Mouse (Mus musculus) embryonic fibroblast, embryonic 13.5 days (primary cell): ENCODE measurements at regions not wholly inside any gene's neighbourhood (a gene's known extent, or its start where the extent isn't known, plus 50 kb on each side); places are given as distances from the start of the nearest gene placed in this dataset.

Experiments used
- CTCF ChIP-seq: IDR thresholded peaks from 2 replicates; pipeline ENCODE4 v1.5.1; 2011; ENCODE audit warnings: mild to moderate bottlenecking, control low read depth, low read length, moderate library complexity, borderline replicate concordance; ENCODE audit not compliant: insufficient read depth
- POLR2A ChIP-seq: IDR thresholded peaks from 2 replicates; pipeline ENCODE4 v1.6.1; 2011; ENCODE audit warnings: low read depth, mild to moderate bottlenecking, control low read depth, low read length, moderate library complexity

GRCm38 (mm10) chr1:193764103-193764502 is 394.0 kb upstream of the Camk1g start:
- TF ChIP-seq POLR2A (no peak), CTCF (no peak)
